Mouse (Mus musculus): ENCODE results near the gene Gm3159.
"Not testable (repeated sequence)": the region's sequence is repeated elsewhere in the genome, so short reads cannot be mapped to it uniquely, and the experiment has no call there.

The Gm3159 gene

DNA sequence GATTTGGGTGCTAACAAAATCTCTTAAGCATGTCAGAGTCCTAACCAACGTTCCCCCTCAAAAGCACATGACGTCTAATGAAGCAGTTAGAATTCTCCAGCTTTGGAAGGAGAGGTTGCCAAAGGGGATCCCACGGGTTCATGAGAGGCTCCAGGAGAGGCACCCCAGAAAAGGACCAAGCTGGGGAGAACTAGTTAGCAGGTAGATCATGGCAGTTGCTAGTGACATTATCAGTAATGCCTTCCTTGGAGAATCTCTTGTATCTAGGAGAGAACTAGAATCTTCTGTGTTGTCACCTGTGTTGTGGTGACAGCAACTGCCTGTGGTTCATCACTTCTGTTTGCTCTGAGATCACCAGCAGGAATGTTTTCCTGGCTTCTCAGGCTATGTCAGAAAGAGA is at the start of gene Gm3159:
Gm3159 (plus strand) TSS at position 301 of the 400 bp plus-strand sequence.
- DNase-seq (ENCODE audit: low spot score), result not testable (repeated sequence)

DNA sequence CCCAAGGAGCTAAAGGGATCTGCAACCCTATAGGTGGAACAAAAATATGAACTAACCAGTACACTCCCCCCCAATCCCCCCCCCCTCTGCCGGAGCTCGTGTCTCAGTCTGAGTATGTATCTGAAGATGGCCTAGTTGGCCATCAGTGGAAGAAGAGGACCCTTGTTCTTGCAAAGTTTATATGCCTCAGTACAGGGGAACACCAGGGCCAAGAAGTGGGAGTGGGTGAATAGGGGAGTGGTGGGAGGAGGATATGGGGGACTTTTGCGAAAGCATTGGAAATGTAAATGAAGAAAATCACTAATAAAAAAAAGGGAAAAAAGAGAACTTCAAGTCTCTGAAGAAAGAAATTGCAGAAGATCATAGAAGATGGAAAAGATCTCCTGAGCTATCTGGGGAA is 28.3 kb upstream of the Gm3159 start:
- DNase-seq (ENCODE audit: low spot score), result not testable (repeated sequence)

DNA sequence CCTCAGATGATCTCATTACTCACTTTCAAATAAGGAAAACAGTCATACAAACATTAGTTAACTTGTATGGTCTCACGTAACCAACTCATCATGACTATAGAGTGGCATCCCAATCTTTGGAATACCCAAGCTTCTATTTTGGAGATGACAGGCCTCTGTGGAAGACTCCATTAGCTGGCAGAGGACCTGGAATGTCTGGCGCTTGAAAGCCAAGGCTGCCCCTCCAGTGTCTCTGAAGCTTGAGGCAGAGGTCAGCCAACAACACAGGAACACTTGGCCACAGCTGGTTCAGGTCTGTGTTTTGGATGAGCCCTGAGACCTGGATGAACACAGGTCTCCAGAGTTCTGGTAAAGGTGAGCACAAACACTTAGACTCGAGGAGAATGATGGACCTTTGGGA is 27.6 kb upstream of the Gm3159 start:
- DNase-seq (ENCODE audit: low spot score), result not testable (repeated sequence)

DNA sequence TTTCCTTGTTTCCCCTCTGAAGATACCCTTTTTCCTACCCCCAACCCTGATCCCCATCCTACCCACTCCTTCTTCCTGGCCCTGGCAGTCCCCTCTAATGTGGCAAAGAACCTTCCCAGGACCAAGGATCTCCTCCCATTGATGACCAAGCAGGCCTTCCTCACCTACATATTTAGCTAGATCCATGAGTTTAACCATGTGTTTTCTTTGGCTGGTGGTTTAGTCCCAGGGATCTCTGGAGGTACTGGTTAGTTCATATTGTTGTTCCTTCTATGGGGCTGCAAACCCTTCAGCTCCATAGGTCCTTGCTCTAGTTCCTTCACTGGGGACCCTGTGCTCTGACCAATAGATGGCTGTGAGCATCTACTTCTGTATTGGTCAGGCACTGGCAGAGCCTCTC is 19.5 kb upstream of the Gm3159 start:
- DNase-seq (ENCODE audit: low spot score), result not testable (repeated sequence)

DNA sequence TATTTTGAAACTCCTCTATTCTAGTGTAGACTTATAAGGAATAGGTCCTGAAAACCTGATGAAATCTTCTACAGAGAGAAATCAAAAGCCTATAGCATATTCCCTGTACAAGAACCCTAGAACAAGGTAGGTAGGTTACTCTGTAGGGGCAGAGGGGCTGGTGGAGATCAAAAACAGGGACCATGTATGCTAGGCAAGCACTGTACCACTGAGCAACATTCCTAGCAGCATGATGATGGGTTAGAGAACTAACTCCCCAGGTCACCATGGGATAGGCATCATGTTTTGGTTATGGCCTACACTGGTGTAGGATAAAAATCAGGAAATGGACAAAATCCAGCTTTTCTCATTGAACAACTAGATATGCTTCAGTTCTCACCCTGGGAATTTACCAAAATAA is 11.7 kb upstream of the Gm3159 start:
- not testable (repeated sequence) for DNase-seq (ENCODE audit: low spot score)

DNA sequence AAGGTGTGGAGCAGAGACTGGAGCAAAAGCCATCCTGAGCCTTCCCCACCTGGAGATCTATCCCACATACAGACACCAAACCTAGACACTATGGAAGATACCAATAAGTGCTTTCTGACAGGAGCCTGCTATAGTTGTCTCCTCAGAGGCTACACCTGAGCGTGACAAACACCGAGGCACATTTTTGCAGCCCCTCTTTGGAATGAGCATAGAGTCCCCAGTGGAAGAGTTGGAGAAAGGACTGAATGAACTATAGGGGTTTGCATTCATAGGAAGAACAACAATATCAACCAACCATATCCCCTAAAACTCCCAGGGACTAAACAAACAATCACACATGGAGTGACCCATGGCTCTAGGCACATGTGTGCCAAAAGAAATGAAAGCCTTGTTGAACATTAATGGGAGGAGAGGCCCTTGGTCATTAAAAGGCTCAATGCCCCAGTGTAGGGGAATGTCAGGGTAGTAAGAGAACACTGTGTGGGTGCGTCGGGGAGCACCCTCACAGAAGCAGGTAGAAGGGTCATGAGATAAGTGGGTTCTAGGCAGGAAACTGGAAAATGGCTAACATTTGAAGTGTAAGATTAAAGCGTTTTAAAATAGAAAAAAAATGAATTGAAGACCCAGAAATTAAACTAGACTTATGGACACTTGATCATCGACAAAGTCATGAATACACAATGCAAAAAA is 4.3 kb upstream of the Gm3159 start:
- not testable (repeated sequence) for DNase-seq (ENCODE audit: low spot score)

DNA sequence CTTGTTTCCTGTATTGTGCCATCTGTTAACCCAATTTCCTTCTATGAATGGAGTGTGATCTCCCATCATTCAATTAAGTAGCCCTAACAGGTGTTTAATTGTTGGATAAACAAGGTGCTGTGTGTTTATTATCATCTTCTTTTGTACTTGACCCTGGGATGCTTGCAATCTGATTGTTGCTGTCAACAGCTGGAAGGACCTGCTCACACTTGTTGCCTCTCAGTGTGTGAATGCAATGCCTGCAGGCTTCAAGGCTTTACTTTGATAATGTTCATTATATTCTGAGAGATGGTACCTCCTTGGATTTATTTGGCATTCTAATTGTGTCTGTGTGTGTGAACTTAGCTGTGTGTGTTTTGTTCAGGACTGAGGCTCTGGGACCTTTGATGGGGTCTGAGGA is 1.3 kb downstream of the Gm3159 start:
- not testable (repeated sequence) for DNase-seq (ENCODE audit: low spot score)

DNA sequence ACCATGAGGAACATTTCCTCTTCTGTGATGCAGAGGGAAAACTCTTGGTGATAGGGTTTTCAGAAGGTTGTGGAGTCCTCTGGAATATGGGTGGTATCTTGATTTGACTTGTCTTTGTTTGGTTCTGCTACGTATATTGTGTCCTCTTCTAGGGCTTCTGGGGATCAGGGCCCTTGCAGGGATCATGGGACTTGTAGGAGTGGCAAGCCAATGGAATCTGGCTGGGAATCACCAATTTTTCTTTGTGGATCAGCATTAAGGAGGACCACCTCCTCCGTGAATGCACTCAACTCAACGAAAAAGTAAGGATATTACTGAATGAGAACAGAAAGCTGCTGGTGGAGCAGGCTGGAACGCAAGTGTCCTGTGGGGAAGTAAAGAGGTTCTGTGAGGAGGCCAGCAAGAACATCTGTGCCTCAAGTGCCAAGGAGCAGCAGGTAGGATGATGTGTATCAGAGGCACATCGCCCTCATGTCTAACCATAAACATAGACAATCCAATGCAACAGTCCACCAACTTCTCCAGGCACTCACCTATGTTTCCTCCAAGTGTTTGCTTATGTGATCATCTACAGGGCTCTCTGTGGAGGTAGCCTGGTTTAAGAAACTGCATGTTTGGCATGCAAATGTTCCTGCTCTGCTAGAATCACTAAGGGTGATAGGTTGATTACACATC is 2.9 kb downstream of the Gm3159 start:
- DNase-seq (ENCODE audit: low spot score), result not testable (repeated sequence)

DNA sequence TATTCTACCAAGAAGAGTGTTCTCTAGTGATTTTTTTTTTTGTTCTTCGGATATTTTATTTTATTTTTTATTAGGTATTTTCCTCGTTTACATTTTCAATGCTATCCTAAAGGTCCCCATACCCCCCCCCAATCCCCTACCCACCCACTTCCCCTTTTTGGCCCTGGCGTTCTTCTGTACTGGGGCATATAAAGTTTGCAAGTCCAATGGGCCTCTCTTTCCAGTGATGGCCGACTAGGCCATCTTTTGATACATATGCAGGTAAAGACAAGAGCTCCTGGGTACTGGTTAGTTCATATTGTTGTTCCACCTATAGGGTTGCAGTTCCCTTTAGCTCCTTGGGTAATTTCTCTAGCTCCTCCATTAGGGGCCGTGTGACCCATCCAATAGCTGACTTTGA is 3.9 kb downstream of the Gm3159 start:
- DNase-seq (ENCODE audit: low spot score), result not testable (repeated sequence)

DNA sequence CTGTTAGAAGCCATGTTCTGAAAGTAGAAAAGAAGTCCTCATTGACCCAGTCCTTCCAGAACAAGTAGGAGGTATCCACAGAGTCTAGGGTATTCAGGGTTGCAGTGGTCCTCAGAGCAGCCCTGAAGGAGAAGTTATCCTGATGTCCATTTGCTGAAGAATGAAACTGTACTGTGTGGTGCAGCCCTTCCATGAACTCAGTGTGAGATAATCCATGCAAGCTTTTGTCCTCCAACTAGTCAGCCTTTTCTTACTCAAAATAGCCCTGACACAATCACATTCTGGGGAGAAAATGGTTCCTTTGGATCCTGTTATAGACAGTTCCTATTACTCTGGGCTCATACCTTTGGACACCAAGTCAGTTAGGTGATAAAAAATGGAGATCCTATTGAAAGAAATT is 6.5 kb downstream of the Gm3159 start:
- not testable (repeated sequence) for DNase-seq (ENCODE audit: low spot score)

DNA sequence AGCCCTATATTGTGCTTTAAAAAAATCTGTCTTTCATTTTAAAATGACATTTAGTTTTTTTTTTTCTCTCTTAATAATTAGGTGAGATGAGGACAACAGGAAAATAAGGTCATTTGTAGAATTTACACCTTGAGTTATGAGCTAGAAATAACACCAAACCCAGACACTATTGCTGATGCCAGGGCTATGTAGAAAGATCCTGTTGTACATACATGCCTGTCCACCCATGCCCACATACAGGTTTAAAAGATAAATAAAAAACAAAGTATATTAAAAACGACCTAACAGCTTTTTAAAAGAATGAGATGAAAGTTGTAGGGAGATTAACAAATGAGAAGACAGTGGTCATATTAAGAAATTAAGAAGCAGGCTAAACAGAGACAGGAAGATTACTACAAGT is 12.6 kb downstream of the Gm3159 start:
- not testable (repeated sequence) for DNase-seq (ENCODE audit: low spot score)

DNA sequence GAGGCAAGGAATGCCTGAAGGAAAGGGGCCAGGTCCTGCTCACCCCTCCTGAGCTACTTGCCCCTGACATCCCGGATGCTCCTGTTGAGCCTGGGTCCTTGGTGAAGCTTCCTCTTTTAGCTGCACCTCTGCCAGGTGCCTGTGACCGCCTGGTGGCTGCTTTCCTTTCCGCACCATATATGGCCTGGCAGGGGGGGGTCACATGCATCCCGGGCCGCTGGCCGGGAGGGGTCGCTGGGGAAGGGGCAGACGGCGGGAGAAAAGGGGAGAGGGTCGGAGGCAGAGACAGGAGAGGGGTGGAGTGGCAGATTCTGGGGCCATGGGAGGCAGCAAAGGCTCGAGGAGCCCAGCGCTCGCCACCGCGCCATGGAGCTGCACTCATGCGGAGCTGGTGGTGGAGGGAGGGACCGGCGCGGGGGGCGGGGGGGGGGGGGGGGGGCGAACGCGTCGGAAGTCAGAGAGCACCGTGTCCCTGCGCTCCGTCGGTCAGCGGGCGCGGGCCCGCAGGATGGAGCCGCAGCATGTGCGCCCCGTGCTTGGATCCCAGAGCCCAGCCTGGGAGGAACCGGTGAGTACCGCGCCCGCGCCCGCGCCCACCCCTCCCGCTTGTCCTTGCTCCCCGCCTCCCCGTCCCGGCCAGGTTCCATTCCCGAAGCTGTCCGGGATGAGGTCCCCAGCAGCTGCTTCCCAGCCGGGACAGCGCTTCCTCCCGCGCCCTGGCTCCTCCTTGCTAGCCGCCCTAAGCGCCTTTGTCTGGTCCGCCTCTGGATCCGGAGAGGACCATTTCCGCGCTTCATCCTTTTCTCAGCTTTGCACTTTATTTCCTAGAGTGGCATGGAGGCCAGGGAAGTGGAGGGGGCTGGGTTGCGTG is 17.9 kb downstream of the Gm3159 start, which contains the start of gene Gm3164:
Gm3164 (plus strand) TSS at position 484 of the 871 bp plus-strand sequence.
- not testable (repeated sequence) for DNase-seq (ENCODE audit: low spot score)

DNA sequence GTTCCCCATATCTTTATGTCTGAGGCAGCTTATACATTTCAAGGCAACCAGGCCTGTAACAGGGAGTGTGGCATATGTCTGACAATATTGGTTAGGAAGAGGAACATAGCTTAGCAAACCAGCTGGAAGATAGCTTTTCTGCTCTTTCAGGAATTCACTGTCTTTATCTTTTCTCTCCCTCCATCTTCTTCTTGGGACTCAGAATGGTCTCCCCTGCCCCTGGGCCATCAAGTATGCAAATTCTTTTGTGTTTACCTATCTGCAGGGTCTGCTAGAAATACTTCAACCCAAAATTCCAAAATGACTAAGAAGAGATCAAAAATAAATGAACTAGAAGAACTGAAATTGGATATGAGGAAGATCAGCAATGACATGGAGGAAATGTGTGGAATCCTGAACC is 33.4 kb downstream of the Gm3159 start, which contains the start of gene Gm3173:
Gm3173 (plus strand) TSS at position 301 of the 400 bp plus-strand sequence.
- DNase-seq (ENCODE audit: low spot score), result not testable (repeated sequence)

All from left cerebral cortex, adult 11 months (tissue).